Mouse (Mus musculus): ENCODE results near the gene Atxn1l.

GRCm38 (mm10) chr8:109707921-109708320, 29.6 kb downstream of the Atxn1l start:
- TF ChIP-seq UBTF (IDR thresholded peaks at IDR 0.05; ENCODE audit: low read depth, low read length): no peak
- TF ChIP-seq CTCF (conservative IDR thresholded peaks at IDR 0.05 in 1 of 2, IDR thresholded peaks at IDR 0.05 in 1 of 2; ENCODE audit: low read depth in 2 of 2, low read length in 2 of 2): no peak
- TF ChIP-seq ZC3H11A (IDR thresholded peaks at IDR 0.05; ENCODE audit: low read depth, low read length): no peak
- TF ChIP-seq JUND (conservative IDR thresholded peaks at IDR 0.05; ENCODE audit: low read depth, low read length): no peak
- no peak for TF ChIP-seq EP300 (IDR thresholded peaks at IDR 0.05; ENCODE audit: low read length)
- TF ChIP-seq PAX5 (IDR thresholded peaks at IDR 0.05; ENCODE audit: low read length): no peak
- TF ChIP-seq MAZ (IDR thresholded peaks at IDR 0.05; ENCODE audit: low read depth, low read length): no peak
- no peak for TF ChIP-seq POLR2A (IDR thresholded peaks at IDR 0.05; ENCODE audit: low read depth, low read length)
- no peak for TF ChIP-seq USF1 (IDR thresholded peaks at IDR 0.05; ENCODE audit: low read depth, low read length)
- no peak for TF ChIP-seq ELF1 (IDR thresholded peaks at IDR 0.05; ENCODE audit: low read depth, low read length)
- TF ChIP-seq MYC (IDR thresholded peaks at IDR 0.05; ENCODE audit: low read depth, low read length): no peak
- no peak for TF ChIP-seq RAD21 (IDR thresholded peaks at IDR 0.05; ENCODE audit: low read depth, low read length)
